7 mouse cellular contexts compared by ENCODE assay signal in genomic region chr10:88730571-88731495, GRCm38 (mm10). TPM values are rescaled to one million over a fixed set of nuclear protein-coding genes. Genes with fewer than 3 reads are reported as not detected.
A peak's percentile ranks its signal among the peaks of the same experiment; 100 is the strongest.
DNase-seq lines count a peak whose midpoint lies in the region; ATAC-seq lines count a peak whose summit lies in the region.

Gene Arl1, plus strand, starts transcription at chr10:88730858.

- peak; percentile 95 to 96 for DNase-seq in adrenal gland, adult 18-20 months (ENCODE audit: low spot score in 2 of 2)
- peak; percentile 94 for DNase-seq in embryo, embryonic 11 days
- peak; percentile 91 to 94 for DNase-seq in gastrocnemius, postnatal 36 days
- peak; percentile 91 to 94 for DNase-seq in left cerebral cortex, postnatal 25 days (ENCODE audit: low spot score in 2 of 2)
- DNase-seq in midbrain, embryonic 10.5 days (ENCODE audit: low spot score) = peak; percentile 90
- DNase-seq in right cerebral cortex, postnatal 4 days = peak; percentile 89

- ATAC-seq in intestine, embryonic 15.5 days = peak; percentile 97

- WGBS in intestine, embryonic 15.5 days = under 1% methylated on average over 65 of the region's 65 CpGs
- under 1% methylated on average over 65 of the region's 65 CpGs for WGBS in midbrain, embryonic 10.5 days

- H3K27me3 ChIP-seq in intestine, embryonic 15.5 days (replicated peaks) = no peaks in the 10 kb centered on the region
- no peaks in the 10 kb centered on the region for H3K27me3 ChIP-seq in midbrain, embryonic 10.5 days (ENCODE audit: low read depth, poor library complexity, severe bottlenecking)

- H3K4me3 ChIP-seq in intestine, embryonic 15.5 days (replicated peaks) = peak within 1 kb of the TSS; percentile 97
- peak within 1 kb of the TSS; percentile 92 for H3K4me3 ChIP-seq in midbrain, embryonic 10.5 days

- H3K36me3 ChIP-seq in intestine, embryonic 15.5 days = no peaks in the 10 kb centered on the region
- H3K36me3 ChIP-seq in midbrain, embryonic 10.5 days = peaks cover 8% of the 10 kb centered on the region; the same call in 1 of the 2 replicates

- peak within 1 kb of the TSS; percentile 96 for H3K9ac ChIP-seq in intestine, embryonic 15.5 days

- peak within 1 kb of the TSS; percentile 87 for H3K27ac ChIP-seq in intestine, embryonic 15.5 days
- peak within 1 kb of the TSS; percentile 90 for H3K27ac ChIP-seq in midbrain, embryonic 10.5 days (replicated peaks)

- H3K4me1 ChIP-seq in intestine, embryonic 15.5 days (replicated peaks) = peaks cover 8% of the 10 kb centered on the region; the same call in 1 of the 2 replicates
- peaks cover 19% of the 10 kb centered on the region for H3K4me1 ChIP-seq in midbrain, embryonic 10.5 days

- H3K9me3 ChIP-seq in intestine, embryonic 15.5 days = no peaks in the 10 kb centered on the region
- no peaks in the 10 kb centered on the region for H3K9me3 ChIP-seq in midbrain, embryonic 10.5 days (replicated peaks)

- peak within 1 kb of the TSS; percentile 77 for H3K4me2 ChIP-seq in intestine, embryonic 15.5 days (replicated peaks)

- intact Hi-C loops in gastrocnemius, postnatal 36 days (cut with DNase I) = loop anchor here (5.0 kb wide), 1 partner anchor 354 kb away; the partner anchor contains the start of genes Dram1 and Gnptab
- intact Hi-C loops in left cerebral cortex, postnatal 25 days (cut with DNase I) = loop anchor here (5.0 to 10.0 kb wide), 3 partner anchors 94 to 354 kb away; partner anchors contain the start of genes Chpt1, Dram1, Gnptab and Utp20

RNA-seq across cellular contexts. Expression of gene Arl1, which starts in this region (rescaled TPM):
- total RNA-seq in adrenal gland, adult 18-20 months (2021) = 100 to 1,000 TPM in 1 of 2 experiments, 10 to 100 TPM in 1; 96.8 to 104 TPM
- 10 to 100 TPM; 70.0 to 79.2 TPM for total RNA-seq in gastrocnemius, postnatal 36 days (2021)
- 184 and 190 TPM in 2 replicates for polyA plus RNA-seq in intestine, embryonic 15.5 days (2015; fragmentation: Nextera tagmentation; extraction: Ambion mirVana)
- 100 to 1,000 TPM; 125 to 129 TPM for total RNA-seq in left cerebral cortex, postnatal 25 days (2021)
- polyA plus RNA-seq in midbrain, embryonic 10.5 days (2016; fragmentation: Nextera tagmentation; extraction: Ambion mirVana) = 158 and 162 TPM in 2 replicates

Comparison
In these comparisons a context has a peak if more than half of its experiments do, and no peak if none do; other contexts are left out.
1. Peak in every context shown above with its lines: DNase-seq, ATAC-seq, H3K4me3 ChIP-seq and H3K27ac ChIP-seq.